Mouse (Mus musculus) brain, embryonic 14.5 days (tissue): ENCODE data around the gene Mymk.

Experiments used
- CTCF ChIP-seq: fragments of 200-500 bp; IDR thresholded peaks from 2 replicates; pipeline ENCODE4 v1.5.1; 2012; ENCODE audit warnings: inconsistent platforms, mild to moderate bottlenecking, moderate library complexity, borderline replicate concordance; ENCODE audit not compliant: insufficient read depth, insufficient read length; ENCODE audit errors: extremely low read depth
- POLR2A ChIP-seq: fragments of 200-500 bp; IDR thresholded peaks from 2 replicates; pipeline ENCODE4 v1.6.1; 2012; ENCODE audit warnings: mild to moderate bottlenecking, inconsistent platforms, borderline replicate concordance; ENCODE audit not compliant: poor library complexity, insufficient read depth, insufficient read length, severe bottlenecking; ENCODE audit errors: extremely low read depth

DNA sequence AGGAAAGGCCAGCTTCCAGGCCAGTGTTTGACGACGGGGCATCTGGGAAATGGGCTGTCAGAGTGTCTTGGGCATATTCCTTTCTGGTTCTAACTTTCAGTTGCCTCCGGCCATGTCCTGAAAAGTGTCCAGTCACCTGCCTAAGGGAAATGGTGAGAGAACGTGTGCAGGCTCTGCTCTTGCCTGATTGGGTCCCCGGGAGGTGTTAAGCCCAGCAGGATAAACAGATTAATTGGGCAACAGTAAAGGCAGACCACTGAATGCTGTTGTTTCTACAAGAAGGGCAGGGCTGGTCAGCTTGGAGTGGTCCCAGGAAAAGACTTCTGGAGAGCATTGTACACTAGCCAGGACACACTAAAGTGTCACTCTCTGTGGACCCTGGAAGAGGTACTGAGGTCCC lies 16.7 kb upstream of the Mymk start:
- TF ChIP-seq CTCF (no peak), POLR2A (no peak)
